Mouse (Mus musculus): ENCODE results near the gene Clk3.

- no peak for TF ChIP-seq GATA1 (IDR thresholded peaks at IDR 0.05; ENCODE audit: borderline replicate concordance, low read length)
- no peak for TF ChIP-seq FLI1 (IDR thresholded peaks at IDR 0.05; ENCODE audit: low read length)
These were observed 48.4 kb upstream of the Clk3 start for GRCm38 (mm10) chr9:57814014-57814413.
